Mouse (Mus musculus) frontal cortex, postnatal 25 days (tissue): ENCODE measurements around the gene Nutf2-ps1.
"Not testable (repeated sequence)": the region's sequence is repeated elsewhere in the genome, so short reads cannot be mapped to it uniquely, and the experiment has no call there.

Experiments
- DNase-seq, 2 experiments: peaks; one replicate each; pipeline ENCODE4 v3.0.0; 2022; ENCODE audit warnings: low spot score in 2 of 2

The Nutf2-ps1 gene

GRCm38 (mm10) chr19:53588968-53589367, at the start of gene Nutf2-ps1:
Gene Nutf2-ps1, minus strand, starts transcription at chr19:53589068.
- DNase-seq = not testable (repeated sequence)

GRCm38 (mm10) chr19:53638041-53638440, 49.2 kb upstream of the Nutf2-ps1 start:
- DNase-seq = no peak

DNA sequence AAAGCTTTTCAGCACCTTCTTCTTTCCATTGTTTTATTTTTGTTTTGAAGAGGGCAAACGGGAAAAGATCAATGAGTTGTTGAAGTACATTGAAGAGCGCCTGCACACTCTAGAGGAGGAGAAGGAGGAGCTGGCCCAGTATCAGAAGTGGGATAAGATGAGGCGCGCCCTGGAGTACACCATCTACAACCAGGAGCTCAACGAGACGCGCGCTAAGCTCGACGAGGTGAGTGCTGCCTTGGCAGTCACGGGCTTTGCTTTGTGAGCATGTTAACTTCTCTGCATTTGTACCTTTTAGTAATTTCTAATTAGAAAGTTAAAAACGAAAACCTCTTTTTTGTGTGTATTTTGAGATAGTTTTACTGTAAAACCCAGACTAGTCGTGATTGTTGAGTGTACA, 32.8 kb upstream of the Nutf2-ps1 start:
- no peak for DNase-seq

GRCm38 (mm10) chr19:53608921-53609320, 20.1 kb upstream of the Nutf2-ps1 start:
- DNase-seq = no peak

- no peak for DNase-seq
Observed at GRCm38 (mm10) chr19:53601363-53601655, 12.4 kb upstream of the Nutf2-ps1 start.

- peak; percentile 28 to 40 for DNase-seq
Observed at GRCm38 (mm10) chr19:53600549-53601362, 11.9 kb upstream of the Nutf2-ps1 start.

GRCm38 (mm10) chr19:53599757-53600539, 11.1 kb upstream of the Nutf2-ps1 start, which contains the start of gene Smc3:
Gene Smc3, plus strand, starts transcription at chr19:53600398.
- peak; percentile 99 to 100 for DNase-seq

GRCm38 (mm10) chr19:53596723-53597474, 8.0 kb upstream of the Nutf2-ps1 start:
- DNase-seq = no peak

DNA sequence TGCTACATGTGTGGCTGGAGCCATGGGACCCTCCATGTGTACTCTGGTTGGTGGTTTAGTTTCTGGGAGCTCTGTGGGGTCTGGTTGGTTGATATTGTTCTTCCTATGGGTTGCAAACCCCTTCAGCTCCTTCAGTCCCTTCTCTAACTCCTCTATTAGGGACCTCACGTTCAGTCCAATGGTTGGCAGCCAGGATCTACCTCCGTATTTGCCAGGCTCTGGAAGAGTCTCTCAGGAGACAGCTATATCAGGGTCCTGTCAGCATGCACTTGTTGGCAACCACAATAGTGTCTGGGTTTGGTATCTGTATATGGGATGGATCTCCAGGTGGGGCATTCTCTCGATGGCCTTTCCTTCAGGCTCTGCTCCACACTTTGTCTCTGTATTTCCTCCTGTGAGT, 1.2 kb downstream of the Nutf2-ps1 start:
- not testable (repeated sequence) for DNase-seq

- not testable (repeated sequence) for DNase-seq
Observed at GRCm38 (mm10) chr19:53580271-53580670, 8.6 kb downstream of the Nutf2-ps1 start.

DNA sequence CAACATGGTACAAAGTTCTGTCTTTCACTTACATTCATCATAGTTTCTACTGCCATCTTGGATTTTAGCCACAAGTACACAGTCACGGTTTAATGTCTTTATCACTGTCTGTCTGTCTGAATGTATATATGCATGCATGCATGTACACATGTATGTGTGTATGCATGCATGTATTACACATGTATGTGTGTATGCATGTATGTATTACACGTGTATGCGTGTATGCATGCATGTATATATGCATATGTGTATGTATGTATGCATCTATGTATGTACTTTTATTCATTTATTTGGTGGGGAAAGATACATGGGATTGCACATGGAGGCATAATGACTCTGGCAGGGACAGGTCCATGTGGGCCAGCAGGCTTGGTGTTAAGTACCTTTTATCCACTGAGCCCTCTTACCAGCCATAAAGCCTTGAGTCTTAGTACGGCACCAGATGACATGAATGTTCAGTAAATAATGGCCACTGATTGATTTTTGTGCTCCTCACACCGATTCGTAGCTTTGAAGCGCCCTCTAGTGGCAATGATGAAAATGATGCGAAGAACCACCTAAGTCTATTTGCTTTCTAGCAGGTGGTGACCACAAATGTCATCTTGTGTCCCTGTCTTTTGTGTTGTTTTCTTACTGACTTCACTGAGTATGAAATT, 10.1 kb downstream of the Nutf2-ps1 start:
- peak; percentile 13 to 48 for DNase-seq

DNA sequence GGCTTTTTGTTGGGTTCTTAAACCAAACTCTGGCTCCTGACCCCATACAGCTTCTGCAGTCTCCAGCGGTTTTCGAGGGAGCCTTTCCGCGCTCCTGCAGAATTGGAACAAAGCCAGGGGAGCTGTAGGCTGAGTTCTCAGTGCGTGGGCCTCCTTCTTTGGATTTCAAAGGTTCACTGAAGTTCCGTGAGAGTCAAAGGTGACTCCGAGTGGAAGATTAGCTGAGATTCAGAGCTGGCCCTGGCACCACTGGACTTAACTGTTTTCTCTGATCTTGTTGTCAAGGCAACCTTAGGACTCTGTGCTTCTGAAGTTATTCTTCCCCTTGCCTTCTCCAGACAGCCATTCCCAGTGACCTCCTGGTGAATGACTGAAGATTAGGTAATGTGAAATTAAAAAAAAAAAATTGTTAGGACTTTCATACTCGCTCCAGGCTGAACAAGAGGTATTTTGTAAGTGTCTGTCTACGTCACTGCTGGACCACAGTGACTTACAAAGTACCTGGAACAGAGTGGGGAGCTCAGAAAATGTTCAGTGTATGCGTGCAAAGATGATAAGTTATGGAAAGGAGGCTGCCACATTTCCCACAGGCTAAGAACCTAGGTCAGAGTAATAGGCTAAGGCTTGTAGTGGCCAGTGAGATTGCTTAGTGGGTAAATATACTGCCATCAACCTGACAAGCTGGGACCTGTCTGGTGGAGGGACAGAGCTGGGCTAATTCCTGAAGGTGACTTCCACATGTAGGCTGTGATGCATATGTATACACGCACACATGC, 11.7 kb downstream of the Nutf2-ps1 start:
- DNase-seq = no peak

DNA sequence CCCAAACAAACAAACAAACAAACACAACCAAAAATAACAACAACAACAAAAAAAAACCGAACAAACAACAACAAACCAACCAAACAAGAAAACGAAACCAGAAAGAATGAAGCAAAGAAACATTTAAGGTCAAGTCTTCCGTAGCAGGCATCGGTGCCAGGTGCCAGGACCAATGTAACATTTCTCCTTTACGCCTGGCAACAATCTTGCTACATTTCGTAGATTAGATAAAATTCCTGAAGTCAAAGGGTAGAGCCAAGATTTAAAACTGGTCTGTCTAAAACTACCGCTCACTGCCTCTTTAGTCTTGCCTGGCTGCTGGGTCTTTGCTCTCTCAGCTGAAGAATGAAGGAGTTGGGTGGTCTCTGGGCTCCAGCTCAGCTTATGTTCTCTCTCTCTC, 12.8 kb downstream of the Nutf2-ps1 start:
- no peak for DNase-seq

DNA sequence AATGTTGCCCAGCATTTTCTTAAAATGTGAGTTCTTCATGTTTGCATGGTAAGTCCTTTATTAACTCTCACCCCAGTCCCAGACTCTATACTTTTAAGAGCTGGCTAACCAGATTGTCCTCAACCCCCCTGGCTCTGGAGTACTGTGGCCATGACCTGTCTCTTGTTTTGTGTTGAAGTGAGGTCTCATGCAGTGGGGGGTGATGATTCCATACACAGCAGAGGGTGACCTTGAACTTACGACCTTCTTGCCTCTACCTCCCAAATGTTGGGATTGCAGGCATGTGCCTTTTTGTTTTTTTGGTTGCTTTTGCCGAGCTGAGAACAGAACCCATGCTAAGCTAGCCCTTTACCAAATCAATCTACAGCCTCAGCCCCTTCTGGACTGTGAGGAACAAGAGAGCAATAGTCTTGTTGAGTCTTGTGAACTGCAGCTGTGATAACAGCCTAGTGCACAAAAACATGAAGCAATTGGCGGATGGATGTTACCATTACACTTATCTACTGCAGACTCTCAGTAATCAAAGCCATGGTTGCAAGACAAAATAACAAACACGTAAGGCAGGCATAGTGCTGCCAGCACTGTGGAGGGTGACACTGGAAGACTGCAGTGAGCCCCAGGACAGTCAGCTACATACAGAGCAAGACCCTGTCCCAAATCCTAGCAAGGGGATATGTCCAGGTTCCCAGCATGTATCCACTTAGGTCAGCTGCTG, 13.4 kb downstream of the Nutf2-ps1 start:
- no peak for DNase-seq

GRCm38 (mm10) chr19:53574546-53574945, 14.3 kb downstream of the Nutf2-ps1 start:
- no peak for DNase-seq

DNA sequence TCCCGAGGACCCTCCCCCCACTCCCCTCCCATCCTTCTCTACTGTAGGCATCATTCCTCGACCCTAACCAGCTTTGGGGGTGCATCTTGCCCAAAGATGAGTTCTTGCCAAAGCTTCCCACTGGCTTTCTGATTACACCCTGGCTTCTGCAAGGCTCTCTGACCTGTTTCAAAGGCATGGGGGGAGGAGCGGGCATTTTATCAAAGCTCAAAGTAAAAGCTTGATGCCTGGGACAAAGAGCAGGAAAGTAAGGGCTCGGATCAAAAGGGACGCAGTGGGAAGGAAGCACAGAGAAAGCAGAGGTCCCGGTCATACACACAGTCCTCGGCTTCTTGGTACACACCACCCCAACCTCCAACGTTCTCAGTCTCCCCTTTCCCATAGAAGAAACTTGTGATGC, 14.7 kb downstream of the Nutf2-ps1 start:
- DNase-seq = no peak

DNA sequence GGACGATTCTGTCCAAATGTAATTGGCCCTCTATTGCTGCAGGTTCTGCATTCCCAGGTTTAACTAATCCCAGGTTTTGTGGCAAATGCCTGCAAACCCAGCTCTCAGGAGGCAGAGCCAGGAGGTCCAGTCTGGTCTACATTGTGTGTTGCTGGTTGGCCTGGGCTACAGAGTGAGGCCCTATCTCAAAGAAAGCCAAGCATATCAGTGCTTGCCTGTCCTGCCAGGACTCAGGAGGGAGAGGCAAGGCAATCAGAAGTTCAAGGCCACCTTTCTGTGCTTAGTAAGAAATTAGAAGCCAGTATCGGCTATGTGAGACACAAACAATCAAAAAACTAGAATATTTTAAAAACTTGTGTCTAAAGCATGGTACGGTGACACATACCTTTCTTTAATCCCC, 15.7 kb downstream of the Nutf2-ps1 start:
- no peak for DNase-seq

DNA sequence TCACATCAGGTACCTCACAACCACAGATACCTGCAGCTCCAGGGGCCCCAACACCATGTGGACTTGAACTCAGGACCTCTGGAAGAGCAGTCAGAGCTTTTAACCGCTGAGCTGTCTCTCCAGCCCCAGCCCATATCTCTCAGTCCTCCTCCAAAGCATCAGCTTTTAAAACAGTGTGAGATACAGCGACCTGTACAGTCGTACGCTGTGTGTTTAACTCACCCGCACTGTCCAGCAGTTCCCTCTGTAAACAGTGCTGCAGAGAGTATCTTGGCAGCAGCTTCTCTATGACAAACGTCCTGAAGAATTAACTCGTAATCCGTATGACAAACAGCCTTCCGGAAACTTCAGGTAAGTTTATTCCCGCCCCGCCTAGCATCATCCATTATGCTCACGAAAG, 16.3 kb downstream of the Nutf2-ps1 start:
- no peak for DNase-seq

- DNase-seq = no peak
Observed at GRCm38 (mm10) chr19:53571501-53572428, 17.1 kb downstream of the Nutf2-ps1 start.
